In genomic region chr6:48966696-48967095, GRCm38 (mm10) we compare ENCODE assay signal across 13 mouse cellular contexts. TPM values are rescaled to one million over a fixed set of nuclear protein-coding genes. Genes with fewer than 3 reads are reported as not detected.
"Had no signal": no experiment of that assay in that cellular context is flagged by ENCODE, and none has a peak within 500 bp of the region (broad histone marks: within the 10 kb centered on the region; RNA-seq: fewer than 3 reads in every experiment).

No protein-coding gene starts in this region.

RNA-seq across cellular contexts. Expression of gene Doxl2, which starts 8.1 kb away (rescaled TPM):
- polyA plus RNA-seq: neural tube, embryonic 12.5 days; neural tube, embryonic 13.5 days; neural tube, embryonic 14.5 days; neural tube, embryonic 15.5 days; small intestine, adult 2 months; stomach, embryonic 14.5 days; stomach, embryonic 15.5 days; stomach, embryonic 16.5 days; stomach, postnatal 0 days; testis, adult 2 months; thymus, postnatal 0 days; urinary bladder, adult 2 months had no signal

RNA-seq across cellular contexts. Expression of gene Svs1, which starts 20.0 kb away (rescaled TPM):
- polyA plus RNA-seq: neural tube, embryonic 12.5 days; neural tube, embryonic 13.5 days; neural tube, embryonic 14.5 days; neural tube, embryonic 15.5 days; small intestine, adult 2 months; spleen, adult 2 months; stomach, embryonic 14.5 days; stomach, embryonic 15.5 days; stomach, embryonic 16.5 days; stomach, postnatal 0 days; testis, adult 2 months; thymus, postnatal 0 days; urinary bladder, adult 2 months had no signal

RNA-seq across cellular contexts. Expression of gene 1600015I10Rik, which starts 37.0 kb away (rescaled TPM):
- polyA plus RNA-seq: neural tube, embryonic 12.5 days; neural tube, embryonic 13.5 days; neural tube, embryonic 14.5 days; neural tube, embryonic 15.5 days; spleen, adult 2 months; stomach, embryonic 14.5 days; stomach, embryonic 15.5 days; stomach, embryonic 16.5 days; stomach, postnatal 0 days; testis, adult 2 months; urinary bladder, adult 2 months had no signal
